ENCODE assay signal across 28 mouse cellular contexts in the genomic region with DNA sequence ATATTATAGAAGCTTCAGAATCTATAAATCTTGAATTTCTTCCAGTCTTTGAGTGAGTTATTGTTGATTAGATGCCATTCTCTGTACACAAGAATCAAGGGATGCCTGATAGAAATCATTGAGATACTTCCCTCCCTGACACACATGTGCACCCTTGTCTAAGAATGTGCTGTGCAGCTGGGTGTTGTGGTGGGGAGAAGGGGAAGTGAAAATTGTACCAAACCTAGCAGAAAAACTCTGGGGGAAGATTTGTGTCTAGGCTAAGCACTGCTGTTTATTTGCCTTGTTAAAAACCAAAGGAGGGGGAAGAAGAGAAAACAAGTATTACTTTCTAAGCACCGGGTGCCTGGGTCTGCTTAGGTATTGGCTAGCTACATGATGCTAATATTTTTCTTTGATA. TPM values are rescaled to one million over a fixed set of nuclear protein-coding genes. Genes with fewer than 3 reads are reported as not detected.
DNase-seq lines count a peak whose midpoint lies in the region; ATAC-seq and TF ChIP-seq lines count a peak whose summit lies in the region.
"Had no signal": no experiment of that assay in that cellular context is flagged by ENCODE, and none has a peak within 500 bp of the region (broad histone marks: within the 10 kb centered on the region; RNA-seq: fewer than 3 reads in every experiment).

No protein-coding gene starts in this region.

- H3K4me1 ChIP-seq in bone marrow macrophage, adult 2 months (ENCODE audit: control insufficient read depth, insufficient read depth, low read length), result peaks cover 8% of the 10 kb centered on the region
- no peaks in the 10 kb centered on the region for H3K4me1 ChIP-seq in cerebellum, adult 2 months (ENCODE audit: control insufficient read depth, insufficient read depth, low read length)
- H3K4me1 ChIP-seq in midbrain, postnatal 0 days (ENCODE audit: insufficient read depth, low read length), result no peaks in the 10 kb centered on the region
- H3K4me1 ChIP-seq: embryonic facial prominence, embryonic 13.5 days; forebrain, embryonic 15.5 days; intestine, embryonic 15.5 days; limb, embryonic 12.5 days; lung, embryonic 15.5 days; midbrain, embryonic 13.5 days; neural tube, embryonic 15.5 days had no signal

- H3K4me3 ChIP-seq in bone marrow macrophage, adult 2 months (ENCODE audit: insufficient read depth, low read length), result no peak overlapping the region
- H3K4me3 ChIP-seq in cerebellum, adult 2 months (replicated peaks; ENCODE audit: insufficient read depth, low read depth, low read length), result no peak overlapping the region
- no peak overlapping the region for H3K4me3 ChIP-seq in midbrain, postnatal 0 days (ENCODE audit: low read depth, low read length)
- H3K4me3 ChIP-seq: embryonic facial prominence, embryonic 13.5 days; forebrain, embryonic 10.5 days; forebrain, embryonic 15.5 days; gastrocnemius, adult 2 months; intestine, embryonic 15.5 days; limb, embryonic 12.5 days; liver, embryonic 15.5 days; lung, embryonic 15.5 days; midbrain, embryonic 13.5 days; neural tube, embryonic 15.5 days had no signal

- no peak overlapping the region for H3K9ac ChIP-seq in midbrain, postnatal 0 days (replicated peaks; ENCODE audit: low read length, poor library complexity, severe bottlenecking)
- H3K9ac ChIP-seq: embryonic facial prominence, embryonic 13.5 days; forebrain, embryonic 15.5 days; intestine, embryonic 15.5 days; limb, embryonic 12.5 days; liver, embryonic 15.5 days; lung, embryonic 15.5 days; midbrain, embryonic 13.5 days; neural tube, embryonic 15.5 days had no signal

- peak overlapping the region; percentile 22; the same call in 1 of the 2 replicates for H3K27ac ChIP-seq in bone marrow macrophage, adult 2 months (ENCODE audit: insufficient read depth, low read depth, low read length)
- no peak overlapping the region for H3K27ac ChIP-seq in cerebellum, adult 2 months (ENCODE audit: insufficient read depth, low read length)
- H3K27ac ChIP-seq in midbrain, postnatal 0 days (ENCODE audit: low read depth, low read length), result no peak overlapping the region
- H3K27ac ChIP-seq: embryonic facial prominence, embryonic 13.5 days; forebrain, embryonic 10.5 days; forebrain, embryonic 15.5 days; gastrocnemius, adult 2 months; intestine, embryonic 15.5 days; limb, embryonic 12.5 days; liver, embryonic 15.5 days; lung, embryonic 15.5 days; midbrain, embryonic 13.5 days; neural tube, embryonic 15.5 days had no signal

- DNase-seq in 416B (ENCODE audit: low read depth) (peak; percentile 4), A20 (ENCODE audit: low read depth, low spot score) (peak; percentile 81)
- DNase-seq in cerebellum, adult 2 months, result no peak
- no peak for DNase-seq in T-cell, adult 2 months (ENCODE audit: low spot score)
- no peak for DNase-seq in midbrain, postnatal 0 days (ENCODE audit: low spot score)
- DNase-seq in urinary bladder, postnatal 14 days (ENCODE audit: low spot score), result no peak
- DNase-seq: adrenal gland, adult 8-10 months; cerebellum, adult 11 months; cerebellum, adult 9-11 months; gastrocnemius, adult 2 months; gastrocnemius, postnatal 36 days; heart, postnatal 14 days; kidney, adult 2 months; lung, postnatal 36 days; thymus, adult 2 months; thymus, postnatal 36 days had no signal

- no peaks in the 10 kb centered on the region for H3K9me3 ChIP-seq in midbrain, postnatal 0 days (ENCODE audit: low read length)
- H3K9me3 ChIP-seq: embryonic facial prominence, embryonic 13.5 days; forebrain, embryonic 10.5 days; forebrain, embryonic 15.5 days; intestine, embryonic 15.5 days; limb, embryonic 12.5 days; liver, embryonic 15.5 days; lung, embryonic 15.5 days; midbrain, embryonic 13.5 days; neural tube, embryonic 15.5 days had no signal

- H3K27me3 ChIP-seq in cerebellum, adult 2 months (ENCODE audit: control insufficient read depth, insufficient read depth, low read length), result no peaks in the 10 kb centered on the region
- H3K27me3 ChIP-seq in midbrain, postnatal 0 days (ENCODE audit: insufficient read depth, low read length), result no peaks in the 10 kb centered on the region
- H3K27me3 ChIP-seq: embryonic facial prominence, embryonic 13.5 days; forebrain, embryonic 15.5 days; intestine, embryonic 15.5 days; limb, embryonic 12.5 days; liver, embryonic 15.5 days; lung, embryonic 15.5 days; midbrain, embryonic 13.5 days; neural tube, embryonic 15.5 days had no signal

- no peak for TF ChIP-seq POLR2A in bone marrow macrophage, adult 2 months (IDR thresholded peaks at IDR 0.05; ENCODE audit: borderline replicate concordance, low read depth, low read length)
- no peak for TF ChIP-seq POLR2A in cerebellum, adult 2 months (IDR thresholded peaks at IDR 0.05; ENCODE audit: borderline replicate concordance, insufficient read depth, low read length)

- ATAC-seq in megakaryocyte, adult 5-6 weeks (ENCODE audit: poor library complexity, severe bottlenecking), result peak; percentile 90
- no peak for ATAC-seq in midbrain, postnatal 0 days (ENCODE audit: low FRiP score)
- ATAC-seq: forebrain, embryonic 15.5 days; hindbrain, embryonic 16.5 days; intestine, embryonic 15.5 days; midbrain, embryonic 13.5 days had no signal

- no peak overlapping the region for H3K4me2 ChIP-seq in midbrain, postnatal 0 days (ENCODE audit: low read depth, low read length, poor library complexity, severe bottlenecking)
- H3K4me2 ChIP-seq: embryonic facial prominence, embryonic 13.5 days; forebrain, embryonic 15.5 days; intestine, embryonic 15.5 days; limb, embryonic 12.5 days; liver, embryonic 15.5 days; lung, embryonic 15.5 days; midbrain, embryonic 13.5 days; neural tube, embryonic 15.5 days had no signal

- H3K36me3 ChIP-seq in midbrain, postnatal 0 days (ENCODE audit: insufficient read depth, low read length), result no peaks in the 10 kb centered on the region
- H3K36me3 ChIP-seq: embryonic facial prominence, embryonic 13.5 days; forebrain, embryonic 10.5 days; forebrain, embryonic 15.5 days; intestine, embryonic 15.5 days; limb, embryonic 12.5 days; liver, embryonic 15.5 days; lung, embryonic 15.5 days; midbrain, embryonic 13.5 days; neural tube, embryonic 15.5 days had no signal

- TF ChIP-seq CTCF in bone marrow macrophage, adult 2 months (IDR thresholded peaks at IDR 0.05; ENCODE audit: low read depth, low read length), result no peak
- no peak for TF ChIP-seq CTCF in cerebellum, adult 2 months (IDR thresholded peaks at IDR 0.05; ENCODE audit: borderline replicate concordance, insufficient read depth, low read depth, low read length)
- no peak for TF ChIP-seq CTCF in midbrain, postnatal 0 days (IDR thresholded peaks at IDR 0.05)

- 96% methylated on average over 1 of the region's 1 CpGs for whole genome bisulfite sequencing in cerebellum, adult 2 months
- WGBS in midbrain, postnatal 0 days, result 93% methylated on average over 1 of the region's 1 CpGs

RNA-seq across cellular contexts. Expression of a gene that starts 9.0 kb away (rescaled TPM):
- polyA plus RNA-seq in bone marrow macrophage, adult 2 months (2012; ENCODE audit: insufficient read depth, insufficient read length, missing spikeins), result 103 and 104 TPM in 2 replicates
- total RNA-seq in megakaryocyte, adult 5-6 weeks (2015), result 105 and 123 TPM in 2 replicates
- 110 and 116 TPM in 2 replicates for total RNA-seq in megakaryocyte, adult 5-6 weeks (2017)
- 10.5 and 11.2 TPM in 2 replicates for polyA plus RNA-seq in cerebellum, adult 2 months (2012; rRNA removed)
- 14.5 and 16.3 TPM in 2 replicates for total RNA-seq in midbrain, postnatal 0 days (2014; rRNA removed)
- 8.4 and 8.6 TPM in 2 replicates for polyA plus RNA-seq in midbrain, postnatal 0 days (2015; fragmentation: Nextera tagmentation; extraction: Ambion mirVana)

Comparison
In these comparisons a context has a peak if more than half of its experiments do, and no peak if none do; other contexts are left out.
1. DNase-seq: peak in 416B (single experiment) and A20 (single experiment); none in cerebellum, adult 2 months (0 of 2), T-cell, adult 2 months (single experiment), midbrain, postnatal 0 days (single experiment) and urinary bladder, postnatal 14 days (single experiment).